Mouse (Mus musculus): ENCODE measurements around the gene Tmprss4.

DNA sequence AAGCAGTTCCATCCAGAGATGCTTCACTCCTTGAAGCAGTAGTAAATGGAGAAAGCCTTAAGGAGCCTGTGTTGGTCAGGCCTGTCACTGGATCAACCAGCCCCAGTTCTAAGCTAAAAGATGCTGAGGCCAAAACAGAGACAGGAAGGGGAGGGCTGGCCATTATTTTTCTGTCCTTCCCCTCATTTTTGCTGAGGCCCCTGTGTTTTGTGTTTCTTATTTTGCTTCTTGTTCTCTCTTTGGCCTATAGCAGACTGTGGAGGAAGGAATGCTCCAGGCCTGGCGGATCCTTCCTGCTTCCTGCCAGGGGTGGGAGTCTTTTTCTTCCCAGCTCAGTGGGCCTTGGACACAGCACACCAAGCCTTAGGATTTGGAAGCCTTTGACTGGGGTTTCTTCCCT, 41.5 kb upstream of the Tmprss4 start:
- no peak for TF ChIP-seq CTCF (IDR thresholded peaks at IDR 0.05; ENCODE audit: control insufficient read depth, insufficient read depth, insufficient replicate concordance, low read depth, low read length)
- no peak for TF ChIP-seq POLR2A (IDR thresholded peaks at IDR 0.05; ENCODE audit: control insufficient read depth, low read depth, low read length)

Data from testis, adult 2 months (tissue).